5 mouse cellular contexts compared by ENCODE assay signal in genomic region chr2:33090033-33090400, GRCm38 (mm10). TPM values are rescaled to one million over a fixed set of nuclear protein-coding genes. Genes with fewer than 3 reads are reported as not detected.
DNase-seq lines count a peak whose midpoint lies in the region; TF ChIP-seq lines count a peak whose summit lies in the region.
"Not testable (repeated sequence)": the region's sequence is repeated elsewhere in the genome, so short reads cannot be mapped to it uniquely, and the experiment has no call there.
"Had no signal": no experiment of that assay in that cellular context is flagged by ENCODE, and none has a peak within 500 bp of the region (broad histone marks: within the 10 kb centered on the region; RNA-seq: fewer than 3 reads in every experiment).

No protein-coding gene starts in this region.

- H3K4me3 ChIP-seq in CH12.LX (replicated peaks in 1 of 3; ENCODE audit: low read depth in 2 of 3, low read length in 2 of 3, poor library complexity in 1 of 3); MEL (ENCODE audit: control insufficient read depth in 1 of 2, insufficient read depth in 1 of 2, low read depth in 2 of 2, low read length in 2 of 2); left cerebral cortex, adult 2 months: not testable (repeated sequence)

- H3K27ac ChIP-seq in CH12.LX (ENCODE audit: insufficient read depth, low read depth); MEL (ENCODE audit: control insufficient read depth, low read depth, low read length): not testable (repeated sequence)
- H3K27ac ChIP-seq in left cerebral cortex, adult 2 months: peak overlapping the region; percentile 75

- TF ChIP-seq CTCF in CH12.LX (conservative IDR thresholded peaks at IDR 0.05 in 1 of 2, IDR thresholded peaks at IDR 0.05 in 1 of 2; ENCODE audit: low read depth in 2 of 2, low read length in 2 of 2); MEL (IDR thresholded peaks at IDR 0.05 in 2 of 3, conservative IDR thresholded peaks at IDR 0.05 in 1 of 3; ENCODE audit: control insufficient read depth in 1 of 3, insufficient read depth in 1 of 3, low read depth in 2 of 3, low read length in 3 of 3, poor library complexity in 1 of 3, severe bottlenecking in 1 of 3); left cerebral cortex, adult 2 months (IDR thresholded peaks at IDR 0.05): not testable (repeated sequence)

- DNase-seq in CH12.LX (ENCODE audit: extremely low read depth); MEL (ENCODE audit: low read depth, low spot score); left cerebral cortex, adult 2 months (ENCODE audit: extremely low spot score in 1 of 2, low spot score in 2 of 2): not testable (repeated sequence)
- DNase-seq in heart, adult 11 months: peak; percentile 68

- H3K36me3 ChIP-seq in CH12.LX (replicated peaks in 1 of 2; ENCODE audit: control insufficient read depth in 1 of 2, insufficient read depth in 1 of 2, low read length in 1 of 2); MEL (ENCODE audit: control insufficient read depth in 1 of 2, insufficient read depth in 2 of 2, low read length in 2 of 2): not testable (repeated sequence)

- H3K27me3 ChIP-seq in CH12.LX (replicated peaks); MEL (ENCODE audit: control insufficient read depth in 1 of 2, insufficient read depth in 2 of 2, low read length in 2 of 2): not testable (repeated sequence)

- TF ChIP-seq EP300 in CH12.LX (IDR thresholded peaks at IDR 0.05; ENCODE audit: low read length); MEL (IDR thresholded peaks at IDR 0.05; ENCODE audit: low read depth in 1 of 2, low read length in 2 of 2): not testable (repeated sequence)

- in situ Hi-C loops in CH12.LX (cut with MboI; ENCODE audit: low pct_ligation_motif_present, low pct_unique_long_range_greater_than_20kb, low sequenced_read_pairs): not testable (repeated sequence)

- not testable (repeated sequence) for TF ChIP-seq RAD21 in CH12.LX (IDR thresholded peaks at IDR 0.05; ENCODE audit: low read depth, low read length); MEL (IDR thresholded peaks at IDR 0.05; ENCODE audit: low read depth, low read length)

- TF ChIP-seq POLR2A in CH12.LX (IDR thresholded peaks at IDR 0.05; ENCODE audit: low read depth, low read length); MEL (IDR thresholded peaks at IDR 0.05; ENCODE audit: control insufficient read depth in 1 of 2, insufficient read depth in 1 of 2, low read depth in 1 of 2, low read length in 2 of 2, poor library complexity in 1 of 2): not testable (repeated sequence)

- not testable (repeated sequence) for H3K4me1 ChIP-seq in CH12.LX (ENCODE audit: control insufficient read depth in 1 of 2, insufficient read depth in 2 of 2); MEL (ENCODE audit: control insufficient read depth in 1 of 2, insufficient read depth in 2 of 2, low read length in 2 of 2)

- H3K79me2 ChIP-seq in CH12.LX (replicated peaks; ENCODE audit: control insufficient read depth, extremely low read depth, insufficient read depth, poor library complexity, severe bottlenecking); MEL (ENCODE audit: control insufficient read depth, insufficient read depth, low read length, poor library complexity): not testable (repeated sequence)

- H3K4me2 ChIP-seq in CH12.LX (ENCODE audit: insufficient read depth, low read depth, poor library complexity, severe bottlenecking): not testable (repeated sequence)

- dilution Hi-C loops in CH12.LX (cut with MboI; ENCODE audit: extremely low pct_ligation_motif_present, extremely low pct_unique_long_range_greater_than_20kb, low sequenced_read_pairs): not testable (repeated sequence)

- H3K9ac ChIP-seq in CH12.LX (ENCODE audit: insufficient read depth, low read depth); MEL (ENCODE audit: control insufficient read depth, low read depth, low read length, poor library complexity, severe bottlenecking): not testable (repeated sequence)

- H3K9me3 ChIP-seq in CH12.LX (replicated peaks; ENCODE audit: low read length); MEL (replicated peaks; ENCODE audit: insufficient read depth, low read length): not testable (repeated sequence)

- intact Hi-C loops in left cerebral cortex, adult 2 months (cut with DNase I): not testable (repeated sequence)

TF ChIP-seq in CH12.LX, 34 proteins besides CTCF, POLR2A, EP300 and RAD21:
- peak; percentile 56; the same call in 1 of the 2 replicates for TF ChIP-seq ZNF384 (IDR thresholded peaks at IDR 0.05; ENCODE audit: low read depth, low read length)

TF ChIP-seq in MEL, 35 proteins besides CTCF, POLR2A, EP300 and RAD21:
- peak; percentile 74 for TF ChIP-seq ZNF384 (IDR thresholded peaks at IDR 0.05; ENCODE audit: low read depth, low read length)

RNA-seq across cellular contexts. Expression of gene Garnl3, which starts 41.4 kb away (rescaled TPM):
- total RNA-seq in CH12.LX (2012; rRNA removed): 0.08 and 0.25 TPM in 2 replicates
- total RNA-seq in CH12.LX (2014; rRNA removed): 0.49 TPM in 1 of 2 replicates, not detected in the other
- 0.16 and 0.19 TPM in 2 replicates for polyA plus RNA-seq in CH12.LX (2012; ENCODE audit: insufficient read length, low read depth)
- total RNA-seq in MEL (2012; rRNA removed): 0.92 and 1.5 TPM in 2 replicates
- 1 to 10 TPM in 1 of 2 experiments, not detected in 1; 2.3 TPM for polyA plus RNA-seq in MEL (2012; ENCODE audit: insufficient read depth in 1 of 2, insufficient read length in 2 of 2, low read depth in 1 of 2, low replicate concordance in 2 of 2, missing spikeins in 1 of 2)
- total RNA-seq in left cerebral cortex, adult 2 months (2021): 100 to 1,000 TPM in 1 of 2 experiments, 10 to 100 TPM in 1; 94.7 to 129 TPM
- polyA plus RNA-seq: G1E had no signal

Comparison
In these comparisons a context has a peak if more than half of its experiments do, and no peak if none do; other contexts are left out.
1. RNA of gene Garnl3, which starts 41.4 kb away (total RNA-seq): 94.7 to 129 TPM in left cerebral cortex, adult 2 months; 0.92 to 1.5 TPM in MEL and 0.08 to 0.49 TPM in CH12.LX; every median in the first group is over 10 times any median in the second.